Mouse (Mus musculus) heart, adult 9 months (tissue): ENCODE measurements around the gene Hrk.

Experiments
- DNase-seq, 2 experiments: peaks; one replicate each; pipeline ENCODE4 v3.0.0; 2022; ENCODE audit warnings: low spot score in 2 of 2

Hrk gene

DNA sequence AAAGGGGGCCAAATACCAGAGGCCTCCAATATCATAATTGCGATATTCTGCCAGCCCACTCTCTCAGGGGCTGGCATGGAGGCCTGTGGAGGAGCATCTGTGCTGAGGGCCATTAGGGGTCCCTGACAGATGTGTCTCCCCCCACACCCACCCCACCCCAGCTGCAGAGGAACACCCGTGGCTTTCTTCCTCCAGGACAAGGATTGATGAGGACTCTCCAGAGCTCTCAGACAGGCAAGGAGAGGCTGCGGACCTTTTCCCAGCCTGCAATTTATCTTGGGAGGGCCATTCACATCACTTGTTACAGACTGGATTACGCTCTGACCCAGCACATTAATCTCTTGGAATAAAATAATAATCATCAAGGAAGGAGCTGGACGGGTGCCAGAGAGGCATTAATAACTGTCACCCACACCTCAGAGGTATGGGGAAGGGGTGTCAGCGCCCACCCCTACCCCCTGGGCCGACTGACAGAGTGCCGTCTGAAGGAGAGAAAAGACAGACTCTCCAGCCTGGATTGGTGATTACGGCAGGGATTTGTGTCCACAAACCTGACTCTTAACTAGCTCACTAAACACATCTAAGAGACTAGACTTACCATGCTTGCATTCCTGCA, 58.8 kb downstream of the Hrk start:
- no peak for DNase-seq

- DNase-seq = no peak
Measured at GRCm38 (mm10) chr5:118230071-118230611, 65.7 kb downstream of the Hrk start.

DNA sequence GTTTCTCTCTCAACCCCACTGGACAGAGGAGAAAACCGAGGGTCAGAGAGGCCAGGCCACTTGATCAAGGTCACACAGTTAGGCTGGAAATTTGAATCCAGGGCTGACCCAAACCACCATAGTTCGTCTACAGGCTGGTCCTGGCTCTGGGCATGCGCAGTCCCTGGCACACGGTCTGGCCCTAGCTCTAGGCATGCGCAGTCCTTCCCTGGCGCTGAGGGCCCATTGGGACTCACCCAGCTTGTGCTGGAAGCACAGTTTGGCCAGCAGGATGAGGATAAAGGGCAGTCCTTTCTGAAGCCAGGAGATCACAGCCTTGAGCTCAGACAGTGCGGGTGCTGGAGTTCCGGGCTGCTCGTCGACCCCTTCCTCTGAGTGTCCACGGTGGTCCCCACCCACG, 72.4 kb downstream of the Hrk start:
- DNase-seq = no peak
